Mouse (Mus musculus) embryonic facial prominence, embryonic 14.5 days (tissue): Measurements from ENCODE around the gene Tmprss3. TPM values are rescaled to one million over a fixed set of nuclear protein-coding genes. Genes with fewer than 3 reads are reported as not detected.

ENCODE experiments used
- ATAC-seq: fragments of 200-750 bp; cut with Nextera tagmentation; 2 replicates; pipeline ENCODE4 v1.8.0; 2017; ENCODE audit warnings: low read depth, moderate number of reproducible peaks, moderate TSS enrichment
- DNase-seq: peaks from one replicate; pipeline ENCODE4 v3.0.0-alpha.2; 2015; ENCODE audit warnings: low spot score
- H3K27ac ChIP-seq: fragments of 300-500 bp; sonication (generic); replicated peaks from 2 replicates; pipeline ENCODE4 v1.5.1; 2014; ENCODE audit warnings: low read depth, mild to moderate bottlenecking, low read length, moderate library complexity
- H3K27me3 ChIP-seq: fragments of 300-500 bp; sonication (generic); replicated peaks from 2 replicates; pipeline ENCODE4 v1.6.1; 2014; ENCODE audit warnings: low read length; ENCODE audit not compliant: control insufficient read depth, insufficient read depth
- H3K36me3 ChIP-seq: fragments of 300-500 bp; sonication (generic); 2 replicates; pipeline ENCODE4 v1.6.1; 2014; ENCODE audit warnings: low read length, mixed read lengths; ENCODE audit not compliant: control insufficient read depth, insufficient read depth
- H3K4me1 ChIP-seq: fragments of 300-500 bp; sonication (generic); 2 replicates; pipeline ENCODE4 v1.6.1; 2014; ENCODE audit warnings: antibody characterized with exemption, low read length; ENCODE audit not compliant: control insufficient read depth, insufficient read depth
- H3K4me2 ChIP-seq: fragments of 300-500 bp; sonication (generic); 2 replicates; pipeline ENCODE4 v1.6.1; 2014; ENCODE audit warnings: low read depth, mild to moderate bottlenecking, low read length, moderate library complexity, mixed read lengths
- H3K4me3 ChIP-seq: fragments of 300-500 bp; sonication (generic); 2 replicates; pipeline ENCODE4 v1.5.1; 2014; ENCODE audit warnings: low read depth, mild to moderate bottlenecking, low read length
- H3K9ac ChIP-seq: fragments of 300-500 bp; sonication (generic); 2 replicates; pipeline ENCODE4 v1.6.1; 2014; ENCODE audit warnings: low read depth, mild to moderate bottlenecking, low read length, moderate library complexity, mixed read lengths
- H3K9me3 ChIP-seq: fragments of 300-500 bp; sonication (generic); 2 replicates; pipeline ENCODE4 v1.6.1; 2016; ENCODE audit warnings: low read length; ENCODE audit not compliant: control insufficient read depth
- WGBS: fragments of 180-500 bp; shearing (Covaris S2); extraction: QIAGEN DNeasy Blood & Tissue Kit; methylation state at CpG from one replicate; pipeline ENCODE4 v1.1.7; 2014; 5-methylcytosine and 5-hydroxymethylcytosine counted together
- polyA plus RNA-seq: library from polyadenylated mRNA; unstranded; fragments of >200 nt; fragmentation: Nextera tagmentation; extraction: Ambion mirVana; gene quantifications from 2 replicates; pipeline ENCODE4 v1.2.1, GENCODE M21; 2014

The Tmprss3 gene
- polyA plus RNA-seq, 1 experiment from 2014 or later: 0.21 TPM

GRCm38 (mm10) chr17:31210299-31210698, 11.5 kb upstream of the Tmprss3 start:
- H3K9ac ChIP-seq: no peak overlapping the region
- H3K36me3 ChIP-seq: no peaks in the 10 kb centered on the region
- no peak overlapping the region for H3K4me2 ChIP-seq
- H3K4me1 ChIP-seq: no peaks in the 10 kb centered on the region
- DNase-seq (no peak), ATAC-seq (no peak)
- no peak overlapping the region for H3K4me3 ChIP-seq
- H3K27ac ChIP-seq: no peak overlapping the region
- no peaks in the 10 kb centered on the region for H3K27me3 ChIP-seq
- WGBS: 90% methylated on average over 7 of the region's 7 CpGs
- no peaks in the 10 kb centered on the region for H3K9me3 ChIP-seq

GRCm38 (mm10) chr17:31209376-31209930, 10.7 kb upstream of the Tmprss3 start:
- 94% methylated on average over 11 of the region's 11 CpGs for WGBS
- no peaks in the 10 kb centered on the region for H3K27me3 ChIP-seq
- no peaks in the 10 kb centered on the region for H3K9me3 ChIP-seq
- ATAC-seq (no peak), DNase-seq (no peak)
- no peak overlapping the region for H3K4me3 ChIP-seq
- H3K9ac ChIP-seq: no peak overlapping the region
- no peak overlapping the region for H3K4me2 ChIP-seq
- H3K27ac ChIP-seq: no peak overlapping the region
- no peaks in the 10 kb centered on the region for H3K4me1 ChIP-seq
- H3K36me3 ChIP-seq: no peaks in the 10 kb centered on the region

GRCm38 (mm10) chr17:31208654-31209053, 9.9 kb upstream of the Tmprss3 start:
- no peak overlapping the region for H3K4me2 ChIP-seq
- no peak for ATAC-seq
- H3K4me1 ChIP-seq: no peaks in the 10 kb centered on the region
- DNase-seq: no peak
- H3K27ac ChIP-seq: no peak overlapping the region
- 86% methylated on average over 8 of the region's 8 CpGs for WGBS
- no peak overlapping the region for H3K4me3 ChIP-seq
- no peaks in the 10 kb centered on the region for H3K36me3 ChIP-seq
- no peak overlapping the region for H3K9ac ChIP-seq
- H3K9me3 ChIP-seq: no peaks in the 10 kb centered on the region
- H3K27me3 ChIP-seq: no peaks in the 10 kb centered on the region

GRCm38 (mm10) chr17:31207771-31208334, 9.1 kb upstream of the Tmprss3 start, which contains the start of gene Ubash3a:
Gene Ubash3a, plus strand, starts transcription at chr17:31207873.
- Histone ChIP-seq H3K9me3 (no peaks in the 10 kb centered on the region), H3K27ac (no peak within 1 kb of the TSS), H3K36me3 (no peaks in the 10 kb centered on the region), H3K4me1 (no peaks in the 10 kb centered on the region), H3K4me3 (no peak within 1 kb of the TSS), H3K4me2 (no peak within 1 kb of the TSS), H3K27me3 (no peaks in the 10 kb centered on the region), H3K9ac (no peak within 1 kb of the TSS)
- ATAC-seq: no peak
- 67% methylated on average over 12 of the region's 12 CpGs for WGBS
- DNase-seq: no peak

GRCm38 (mm10) chr17:31196283-31196682, 2.5 kb downstream of the Tmprss3 start:
- 81% methylated on average over 7 of the region's 7 CpGs for WGBS
- no peak for DNase-seq
- Histone ChIP-seq H3K9ac (no peak overlapping the region), H3K4me1 (0 out of 2 replicates have a peak, but pooled peaks cover 4% of the 10 kb centered on the region), H3K9me3 (no peaks in the 10 kb centered on the region), H3K4me3 (no peak overlapping the region), H3K27ac (no peak overlapping the region), H3K36me3 (no peaks in the 10 kb centered on the region), H3K27me3 (no peaks in the 10 kb centered on the region), H3K4me2 (no peak overlapping the region)
- ATAC-seq: no peak

GRCm38 (mm10) chr17:31195207-31195606, 3.6 kb downstream of the Tmprss3 start:
- Histone ChIP-seq H3K36me3 (no peaks in the 10 kb centered on the region), H3K9ac (no peak overlapping the region), H3K27me3 (no peaks in the 10 kb centered on the region), H3K9me3 (no peaks in the 10 kb centered on the region), H3K4me3 (no peak overlapping the region), H3K27ac (no peak overlapping the region), H3K4me2 (no peak overlapping the region), H3K4me1 (0 out of 2 replicates have a peak, but pooled peaks cover 4% of the 10 kb centered on the region)
- WGBS: 91% methylated on average over 5 of the region's 6 CpGs
- ATAC-seq (no peak), DNase-seq (no peak)

- H3K9ac ChIP-seq: no peak overlapping the region
- H3K4me1 ChIP-seq: 0 out of 2 replicates have a peak, but pooled peaks cover 4% of the 10 kb centered on the region
- H3K4me2 ChIP-seq: no peak overlapping the region
- no peak overlapping the region for H3K27ac ChIP-seq
- H3K36me3 ChIP-seq: no peaks in the 10 kb centered on the region
- DNase-seq (no peak), ATAC-seq (no peak)
- no peak overlapping the region for H3K4me3 ChIP-seq
- WGBS: 83% methylated on average over 9 of the region's 9 CpGs
- no peaks in the 10 kb centered on the region for H3K9me3 ChIP-seq
- H3K27me3 ChIP-seq: no peaks in the 10 kb centered on the region
These were observed 5.4 kb downstream of the Tmprss3 start for GRCm38 (mm10) chr17:31193360-31193759.

GRCm38 (mm10) chr17:31192663-31193062, 6.1 kb downstream of the Tmprss3 start:
- no peak overlapping the region for H3K9ac ChIP-seq
- ATAC-seq: no peak
- no peaks in the 10 kb centered on the region for H3K36me3 ChIP-seq
- no peak overlapping the region for H3K4me3 ChIP-seq
- no peak for DNase-seq
- H3K4me1 ChIP-seq: 0 out of 2 replicates have a peak, but pooled peaks cover 4% of the 10 kb centered on the region
- H3K27me3 ChIP-seq: no peaks in the 10 kb centered on the region
- H3K9me3 ChIP-seq: no peaks in the 10 kb centered on the region
- 28% methylated on average over 2 of the region's 2 CpGs for WGBS
- no peak overlapping the region for H3K27ac ChIP-seq
- no peak overlapping the region for H3K4me2 ChIP-seq

GRCm38 (mm10) chr17:31191825-31192224, 7.0 kb downstream of the Tmprss3 start:
- no peak for ATAC-seq
- WGBS: 75% methylated on average over 8 of the region's 8 CpGs
- H3K4me3 ChIP-seq: no peak overlapping the region
- no peak overlapping the region for H3K27ac ChIP-seq
- no peak for DNase-seq
- no peak overlapping the region for H3K9ac ChIP-seq
- H3K36me3 ChIP-seq: no peaks in the 10 kb centered on the region
- H3K4me1 ChIP-seq: 0 out of 2 replicates have a peak, but pooled peaks cover 4% of the 10 kb centered on the region
- H3K9me3 ChIP-seq: no peaks in the 10 kb centered on the region
- no peaks in the 10 kb centered on the region for H3K27me3 ChIP-seq
- no peak overlapping the region for H3K4me2 ChIP-seq
